Mouse (Mus musculus): ENCODE results near the gene Ank. TPM values are rescaled to one million over a fixed set of nuclear protein-coding genes. Genes with fewer than 3 reads are reported as not detected.
A peak's percentile ranks its signal among the peaks of the same experiment; 100 is the strongest.

Gene Ank
- polyA plus RNA-seq (2015; fragmentation: Nextera tagmentation; extraction: Ambion mirVana), result 15.6 and 16.7 TPM in 2 replicates

GRCm38 (mm10) chr15:27466131-27467080 lies at the start of gene Ank:
Gene Ank, plus strand, starts transcription at chr15:27466677.
- no peaks in the 10 kb centered on the region for H3K36me3 ChIP-seq
- peak; percentile 90 for ATAC-seq (ENCODE audit: low FRiP score)
- peaks cover 38% of the 10 kb centered on the region for H3K4me1 ChIP-seq
- no peaks in the 10 kb centered on the region for H3K9me3 ChIP-seq (replicated peaks)
- peak within 1 kb of the TSS; percentile 79 for H3K4me3 ChIP-seq (replicated peaks)
- H3K4me2 ChIP-seq, result peak within 1 kb of the TSS; percentile 64
- WGBS, result under 1% methylated on average over 82 of the region's 120 CpGs
- H3K9ac ChIP-seq (replicated peaks), result peak within 1 kb of the TSS; percentile 80
- no peaks in the 10 kb centered on the region for H3K27me3 ChIP-seq (replicated peaks)
- peak within 1 kb of the TSS; percentile 97 for H3K27ac ChIP-seq (replicated peaks)

- no peak for ATAC-seq (ENCODE audit: low FRiP score)
- H3K9ac ChIP-seq (replicated peaks), result no peak overlapping the region
- H3K4me3 ChIP-seq (replicated peaks), result no peak overlapping the region
- no peak overlapping the region for H3K27ac ChIP-seq (replicated peaks)
- WGBS, result 87% methylated on average over 3 of the region's 3 CpGs
- H3K4me1 ChIP-seq, result no peaks in the 10 kb centered on the region
- H3K4me2 ChIP-seq, result no peak overlapping the region
- H3K9me3 ChIP-seq (replicated peaks), result no peaks in the 10 kb centered on the region
- no peaks in the 10 kb centered on the region for H3K27me3 ChIP-seq (replicated peaks)
- no peaks in the 10 kb centered on the region for H3K36me3 ChIP-seq
Observed at GRCm38 (mm10) chr15:27418566-27419331, 47.7 kb upstream of the Ank start.

- no peaks in the 10 kb centered on the region for H3K36me3 ChIP-seq
- 86% methylated on average over 6 of the region's 6 CpGs for WGBS
- H3K4me3 ChIP-seq (replicated peaks), result no peak overlapping the region
- no peak for ATAC-seq (ENCODE audit: low FRiP score)
- no peak overlapping the region for H3K27ac ChIP-seq (replicated peaks)
- H3K4me1 ChIP-seq, result no peaks in the 10 kb centered on the region
- H3K9ac ChIP-seq (replicated peaks), result no peak overlapping the region
- H3K27me3 ChIP-seq (replicated peaks), result no peaks in the 10 kb centered on the region
- H3K4me2 ChIP-seq, result no peak overlapping the region
- no peaks in the 10 kb centered on the region for H3K9me3 ChIP-seq (replicated peaks)
Observed at GRCm38 (mm10) chr15:27421531-27421930, 44.9 kb upstream of the Ank start.

GRCm38 (mm10) chr15:27427581-27427980 lies 38.9 kb upstream of the Ank start:
- ATAC-seq (ENCODE audit: low FRiP score), result no peak
- no peak overlapping the region for H3K4me3 ChIP-seq (replicated peaks)
- no peaks in the 10 kb centered on the region for H3K27me3 ChIP-seq (replicated peaks)
- H3K36me3 ChIP-seq, result no peaks in the 10 kb centered on the region
- no peaks in the 10 kb centered on the region for H3K9me3 ChIP-seq (replicated peaks)
- H3K4me2 ChIP-seq, result no peak overlapping the region
- no peak overlapping the region for H3K27ac ChIP-seq (replicated peaks)
- H3K4me1 ChIP-seq, result no peaks in the 10 kb centered on the region
- no peak overlapping the region for H3K9ac ChIP-seq (replicated peaks)
- WGBS, result 86% methylated on average over 3 of the region's 3 CpGs

- no peak overlapping the region for H3K9ac ChIP-seq (replicated peaks)
- no peaks in the 10 kb centered on the region for H3K36me3 ChIP-seq
- no peak for ATAC-seq (ENCODE audit: low FRiP score)
- 74% methylated on average over 1 of the region's 1 CpGs for WGBS
- H3K4me1 ChIP-seq, result no peaks in the 10 kb centered on the region
- no peaks in the 10 kb centered on the region for H3K9me3 ChIP-seq (replicated peaks)
- H3K4me2 ChIP-seq, result no peak overlapping the region
- H3K27me3 ChIP-seq (replicated peaks), result no peaks in the 10 kb centered on the region
- H3K27ac ChIP-seq (replicated peaks), result no peak overlapping the region
- H3K4me3 ChIP-seq (replicated peaks), result no peak overlapping the region
Observed at GRCm38 (mm10) chr15:27430241-27430640, 36.2 kb upstream of the Ank start.

GRCm38 (mm10) chr15:27432851-27433615 lies 33.4 kb upstream of the Ank start:
- no peak overlapping the region for H3K9ac ChIP-seq (replicated peaks)
- no peak for ATAC-seq (ENCODE audit: low FRiP score)
- H3K36me3 ChIP-seq, result no peaks in the 10 kb centered on the region
- no peaks in the 10 kb centered on the region for H3K4me1 ChIP-seq
- H3K27ac ChIP-seq (replicated peaks), result no peak overlapping the region
- no peak overlapping the region for H3K4me2 ChIP-seq
- 85% methylated on average over 4 of the region's 4 CpGs for WGBS
- H3K9me3 ChIP-seq (replicated peaks), result no peaks in the 10 kb centered on the region
- H3K27me3 ChIP-seq (replicated peaks), result no peaks in the 10 kb centered on the region
- no peak overlapping the region for H3K4me3 ChIP-seq (replicated peaks)

GRCm38 (mm10) chr15:27435409-27435808 lies 31.1 kb upstream of the Ank start:
- no peak for ATAC-seq (ENCODE audit: low FRiP score)
- no peak overlapping the region for H3K4me2 ChIP-seq
- no peaks in the 10 kb centered on the region for H3K4me1 ChIP-seq
- 88% methylated on average over 5 of the region's 5 CpGs for WGBS
- H3K27ac ChIP-seq (replicated peaks), result no peak overlapping the region
- H3K27me3 ChIP-seq (replicated peaks), result no peaks in the 10 kb centered on the region
- no peaks in the 10 kb centered on the region for H3K9me3 ChIP-seq (replicated peaks)
- H3K36me3 ChIP-seq, result no peaks in the 10 kb centered on the region
- no peak overlapping the region for H3K4me3 ChIP-seq (replicated peaks)
- no peak overlapping the region for H3K9ac ChIP-seq (replicated peaks)

GRCm38 (mm10) chr15:27436194-27436593 lies 30.3 kb upstream of the Ank start:
- H3K4me2 ChIP-seq, result no peak overlapping the region
- no peaks in the 10 kb centered on the region for H3K36me3 ChIP-seq
- no peaks in the 10 kb centered on the region for H3K27me3 ChIP-seq (replicated peaks)
- WGBS, result 91% methylated on average over 4 of the region's 4 CpGs
- H3K9ac ChIP-seq (replicated peaks), result no peak overlapping the region
- ATAC-seq (ENCODE audit: low FRiP score), result no peak
- H3K4me3 ChIP-seq (replicated peaks), result no peak overlapping the region
- no peak overlapping the region for H3K27ac ChIP-seq (replicated peaks)
- no peaks in the 10 kb centered on the region for H3K9me3 ChIP-seq (replicated peaks)
- H3K4me1 ChIP-seq, result no peaks in the 10 kb centered on the region

- Histone ChIP-seq H3K27me3 (replicated peaks) (no peaks in the 10 kb centered on the region), H3K36me3 (no peaks in the 10 kb centered on the region), H3K4me2 (no peak overlapping the region), H3K9ac (replicated peaks) (no peak overlapping the region), H3K9me3 (replicated peaks) (no peaks in the 10 kb centered on the region), H3K27ac (replicated peaks) (no peak overlapping the region), H3K4me1 (no peaks in the 10 kb centered on the region), H3K4me3 (replicated peaks) (no peak overlapping the region)
- 88% methylated on average over 7 of the region's 7 CpGs for WGBS
- no peak for ATAC-seq (ENCODE audit: low FRiP score)
Observed at GRCm38 (mm10) chr15:27441053-27441452, 25.4 kb upstream of the Ank start.

GRCm38 (mm10) chr15:27441529-27441928 lies 24.9 kb upstream of the Ank start:
- H3K27me3 ChIP-seq (replicated peaks), result no peaks in the 10 kb centered on the region
- no peak overlapping the region for H3K27ac ChIP-seq (replicated peaks)
- ATAC-seq (ENCODE audit: low FRiP score), result no peak
- no peak overlapping the region for H3K4me3 ChIP-seq (replicated peaks)
- no peaks in the 10 kb centered on the region for H3K4me1 ChIP-seq
- H3K36me3 ChIP-seq, result no peaks in the 10 kb centered on the region
- H3K9ac ChIP-seq (replicated peaks), result no peak overlapping the region
- no peak overlapping the region for H3K4me2 ChIP-seq
- H3K9me3 ChIP-seq (replicated peaks), result no peaks in the 10 kb centered on the region
- WGBS, result 75% methylated on average over 4 of the region's 4 CpGs

- no peak overlapping the region for H3K4me3 ChIP-seq (replicated peaks)
- no peaks in the 10 kb centered on the region for H3K36me3 ChIP-seq
- no peak overlapping the region for H3K9ac ChIP-seq (replicated peaks)
- no peaks in the 10 kb centered on the region for H3K4me1 ChIP-seq
- no peak overlapping the region for H3K4me2 ChIP-seq
- no peaks in the 10 kb centered on the region for H3K9me3 ChIP-seq (replicated peaks)
- H3K27ac ChIP-seq (replicated peaks), result no peak overlapping the region
- H3K27me3 ChIP-seq (replicated peaks), result no peaks in the 10 kb centered on the region
- 31% methylated on average over 5 of the region's 5 CpGs for whole genome bisulfite sequencing
- peak; percentile 69 for ATAC-seq (ENCODE audit: low FRiP score)
Observed at GRCm38 (mm10) chr15:27441951-27442350, 24.5 kb upstream of the Ank start.

Measured in neural tube, embryonic 15.5 days (tissue).